Mouse (Mus musculus) MEL (cell line): ENCODE results near the gene Susd5.

ENCODE experiments used
- CHD2 ChIP-seq: IDR thresholded peaks from 2 replicates; pipeline ENCODE4 v1.6.1; 2011; ENCODE audit warnings: low read length, improper control_type of control experiment
- CTCF ChIP-seq, 3 experiments: IDR thresholded peaks in 2 of 3; conservative IDR thresholded peaks in 1 of 3; 2 replicates each; pipeline ENCODE4 v1.5.1; 2011 to 2012; ENCODE audit warnings: low read length in 3 of 3, low read depth in 2 of 3, mild to moderate bottlenecking in 2 of 3, improper control_type of control experiment in 1 of 3, inconsistent platforms in 1 of 3, mixed read lengths in 1 of 3, moderate library complexity in 1 of 3; ENCODE audit not compliant: control insufficient read depth in 1 of 3, insufficient read depth in 1 of 3, poor library complexity in 1 of 3, severe bottlenecking in 1 of 3
- HCFC1 ChIP-seq: IDR thresholded peaks from 2 replicates; pipeline ENCODE4 v1.6.1; 2012; ENCODE audit warnings: low read depth, mild to moderate bottlenecking, inconsistent platforms, low read length, improper control_type of control experiment, moderate library complexity
- MAFK ChIP-seq: IDR thresholded peaks from 2 replicates; pipeline ENCODE4 v1.6.1; 2011; ENCODE audit warnings: low read depth, mild to moderate bottlenecking, low read length, improper control_type of control experiment, borderline replicate concordance
- MAZ ChIP-seq: IDR thresholded peaks from 2 replicates; pipeline ENCODE4 v1.6.1; 2012; ENCODE audit warnings: low read depth, mild to moderate bottlenecking, inconsistent platforms, low read length, improper control_type of control experiment
- MXI1 ChIP-seq: IDR thresholded peaks from 2 replicates; pipeline ENCODE4 v1.6.1; 2011; ENCODE audit warnings: mild to moderate bottlenecking, low read depth, low read length, improper control_type of control experiment
- POLR2A ChIP-seq, 2 experiments: IDR thresholded peaks; 2 replicates each; pipeline ENCODE4 v1.6.1; 2011 to 2012; ENCODE audit warnings: low read length in 2 of 2, mild to moderate bottlenecking in 2 of 2, control low read depth in 1 of 2, improper control_type of control experiment in 1 of 2, low read depth in 1 of 2, moderate library complexity in 1 of 2; ENCODE audit not compliant: control insufficient read depth in 1 of 2, insufficient read depth in 1 of 2, poor library complexity in 1 of 2
- RAD21 ChIP-seq: IDR thresholded peaks from 2 replicates; pipeline ENCODE4 v1.6.1; 2011; ENCODE audit warnings: mild to moderate bottlenecking, low read depth, low read length, improper control_type of control experiment
- SMC3 ChIP-seq: IDR thresholded peaks from 2 replicates; pipeline ENCODE4 v1.6.1; 2011; ENCODE audit warnings: low read depth, low read length, improper control_type of control experiment
- TCF12 ChIP-seq: IDR thresholded peaks from 2 replicates; pipeline ENCODE4 v1.6.1; 2014; ENCODE audit warnings: low read depth, mild to moderate bottlenecking, inconsistent platforms, low read length, improper control_type of control experiment, moderate library complexity
- ZC3H11A ChIP-seq: IDR thresholded peaks from 2 replicates; pipeline ENCODE4 v1.6.1; 2012; ENCODE audit warnings: low read depth, mild to moderate bottlenecking, inconsistent platforms, low read length, improper control_type of control experiment
- ZMIZ1 ChIP-seq: IDR thresholded peaks from 2 replicates; pipeline ENCODE4 v1.6.1; 2012; ENCODE audit warnings: low read depth, mild to moderate bottlenecking, inconsistent platforms, low read length, improper control_type of control experiment, moderate library complexity

GRCm38 (mm10) chr9:114068494-114069053 lies 11.6 kb downstream of the Susd5 start:
- TF ChIP-seq HCFC1 = no peak
- TF ChIP-seq TCF12 = no peak
- TF ChIP-seq ZMIZ1 = no peak
- no peak for TF ChIP-seq RAD21
- TF ChIP-seq CTCF (IDR thresholded peaks at IDR 0.05 in 2 of 3, conservative IDR thresholded peaks at IDR 0.05 in 1 of 3; ENCODE audit: control insufficient read depth in 1 of 3, insufficient read depth in 1 of 3, low read depth in 2 of 3, low read length in 3 of 3, poor library complexity in 1 of 3, severe bottlenecking in 1 of 3) = no peak
- no peak for TF ChIP-seq ZC3H11A
- no peak for TF ChIP-seq MAFK
- TF ChIP-seq SMC3 = no peak
- no peak for TF ChIP-seq MAZ
- TF ChIP-seq POLR2A (IDR thresholded peaks at IDR 0.05; ENCODE audit: control insufficient read depth in 1 of 2, insufficient read depth in 1 of 2, low read depth in 1 of 2, low read length in 2 of 2, poor library complexity in 1 of 2) = no peak
- no peak for TF ChIP-seq CHD2
- TF ChIP-seq MXI1 = no peak
